Mouse (Mus musculus): ENCODE data around the gene Rnase10.
"Not testable (repeated sequence)": the region's sequence is repeated elsewhere in the genome, so short reads cannot be mapped to it uniquely, and the experiment has no call there.

The Rnase10 gene

DNA sequence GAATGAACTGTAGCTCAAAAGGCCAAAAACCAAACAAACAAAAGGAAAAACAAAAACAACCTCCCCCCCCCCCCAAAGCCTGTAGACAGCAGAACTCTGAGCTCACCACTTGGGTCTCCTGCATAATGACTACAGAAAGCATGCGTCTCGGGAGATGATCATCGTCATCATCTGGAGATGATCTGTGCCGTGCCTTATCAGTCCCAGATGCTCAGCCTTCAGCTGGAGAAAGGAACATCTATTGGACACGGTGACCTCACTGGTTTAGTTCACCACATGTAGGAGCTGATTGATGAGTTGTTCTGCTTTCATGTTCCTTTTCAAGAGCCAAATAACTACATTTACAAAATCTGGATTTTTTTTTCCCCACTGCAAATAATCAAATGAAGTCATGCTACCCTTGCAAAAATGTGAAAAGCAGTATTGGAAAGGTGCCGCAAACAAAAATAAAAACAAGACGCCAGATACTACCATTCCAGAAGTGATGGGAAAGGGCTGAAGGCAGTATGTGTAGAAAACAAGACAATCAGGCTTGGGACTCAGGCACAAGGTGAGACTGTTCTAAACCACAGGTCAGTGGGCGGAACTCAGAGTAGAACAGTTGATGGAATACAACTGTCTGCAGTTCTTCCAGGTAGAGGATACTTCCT lies at the start of gene Rnase10:
Gene Rnase10 (plus strand): TSS at position 600 of the 650 bp plus-strand sequence.
- no peak for DNase-seq (ENCODE audit: low read depth, low spot score)

- DNase-seq (ENCODE audit: low read depth, low spot score): not testable (repeated sequence)
Measured at GRCm38 (mm10) chr14:50958289-50958995, 49.1 kb upstream of the Rnase10 start.

- DNase-seq (ENCODE audit: low read depth, low spot score): no peak
Measured at GRCm38 (mm10) chr14:50968216-50968980, 39.2 kb upstream of the Rnase10 start.

- no peak for DNase-seq (ENCODE audit: low read depth, low spot score)
Measured at GRCm38 (mm10) chr14:50969041-50969440, 38.5 kb upstream of the Rnase10 start.

GRCm38 (mm10) chr14:50969558-50970544 lies 37.7 kb upstream of the Rnase10 start:
- no peak for DNase-seq (ENCODE audit: low read depth, low spot score)

DNA sequence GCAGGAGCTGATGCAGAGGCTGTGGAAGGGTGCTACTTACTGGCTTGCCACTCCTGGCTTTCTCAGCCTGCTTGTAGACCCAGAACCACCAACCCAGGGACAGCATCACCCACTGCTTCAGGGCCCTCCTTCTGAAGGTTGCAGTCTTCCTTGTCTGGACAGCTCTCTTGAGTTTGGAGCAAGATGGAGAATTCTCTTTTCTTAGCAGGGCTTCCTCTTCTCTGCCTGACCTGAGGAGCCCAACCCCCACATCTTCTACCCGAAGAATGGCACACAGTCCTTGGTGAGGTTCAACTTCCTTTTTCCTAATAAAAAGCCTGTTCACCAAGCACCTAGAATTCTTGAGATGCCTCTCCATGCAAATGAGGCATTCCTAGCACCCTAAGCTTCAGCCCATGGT lies 36.7 kb upstream of the Rnase10 start:
- no peak for DNase-seq (ENCODE audit: low read depth, low spot score)

- not testable (repeated sequence) for DNase-seq (ENCODE audit: low read depth, low spot score)
Measured at GRCm38 (mm10) chr14:50973054-50973453, 34.5 kb upstream of the Rnase10 start.

- no peak for DNase-seq (ENCODE audit: low read depth, low spot score)
Measured at GRCm38 (mm10) chr14:50973700-50974099, 33.9 kb upstream of the Rnase10 start.

DNA sequence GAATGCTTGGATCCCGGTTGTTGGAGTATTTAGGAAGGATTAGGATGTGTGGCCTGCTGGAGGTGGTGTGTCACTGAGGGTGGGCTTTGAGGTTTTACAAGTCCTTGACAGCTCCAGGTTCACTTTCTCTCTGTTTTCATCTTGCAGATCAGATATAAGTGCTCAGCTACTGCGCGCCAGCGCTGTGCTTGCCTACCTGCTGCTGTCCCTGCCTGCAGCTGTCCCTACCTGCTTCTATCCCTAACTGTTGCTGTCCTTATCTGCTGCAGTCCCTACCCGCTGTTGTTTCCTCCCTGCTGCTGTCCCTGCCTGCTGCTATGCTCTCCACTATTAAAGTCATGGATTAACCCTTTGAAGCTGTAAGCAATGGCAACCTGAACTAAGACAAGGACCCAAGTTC lies 32.5 kb upstream of the Rnase10 start:
- no peak for DNase-seq (ENCODE audit: low read depth, low spot score)

DNA sequence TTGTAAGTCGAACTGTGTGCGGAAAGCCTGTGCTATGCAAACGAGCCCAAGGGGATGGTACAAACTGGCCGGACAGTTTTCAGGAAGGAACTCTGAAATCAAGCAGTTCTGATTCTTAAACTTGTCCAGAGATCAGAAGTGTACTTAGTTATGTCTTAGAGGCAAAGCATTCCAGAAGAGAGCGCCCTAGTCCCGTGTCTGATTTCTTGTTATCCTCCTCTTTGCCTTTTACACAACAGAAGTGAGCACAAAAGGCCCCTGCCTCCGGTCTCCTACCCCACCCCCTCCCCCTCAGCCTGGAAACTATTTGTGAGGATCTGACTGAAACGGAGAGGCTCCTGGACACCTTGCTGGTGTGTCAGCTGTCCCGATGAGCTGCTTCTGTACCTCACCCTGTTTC lies 30.9 kb upstream of the Rnase10 start:
- DNase-seq (ENCODE audit: low read depth, low spot score): no peak

- not testable (repeated sequence) for DNase-seq (ENCODE audit: low read depth, low spot score)
Measured at GRCm38 (mm10) chr14:50978451-50978850, 29.1 kb upstream of the Rnase10 start.

DNA sequence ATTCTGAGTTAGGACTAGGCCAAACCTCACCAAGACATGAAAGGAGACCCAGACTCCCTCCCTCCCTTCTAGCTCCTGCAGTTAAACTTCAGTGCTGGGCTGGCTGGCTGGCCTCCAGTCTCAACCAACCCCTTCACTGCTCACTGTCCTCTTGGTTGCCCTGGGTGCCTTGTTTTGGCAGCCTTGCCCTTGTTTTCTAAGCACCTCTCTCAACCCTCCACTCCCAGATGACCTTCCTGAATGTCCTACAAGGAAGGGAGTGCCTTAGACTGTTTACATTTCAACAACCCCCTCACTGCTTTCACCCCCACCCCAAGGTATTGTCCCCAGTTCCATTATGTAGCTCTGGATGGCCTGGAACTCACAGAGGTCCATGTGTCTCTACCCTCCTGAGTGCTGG lies 27.9 kb upstream of the Rnase10 start:
- DNase-seq (ENCODE audit: low read depth, low spot score): no peak

- DNase-seq (ENCODE audit: low read depth, low spot score): no peak
Measured at GRCm38 (mm10) chr14:50981207-50981606, 26.3 kb upstream of the Rnase10 start.

- no peak for DNase-seq (ENCODE audit: low read depth, low spot score)
Measured at GRCm38 (mm10) chr14:50981837-50982236, 25.7 kb upstream of the Rnase10 start.

GRCm38 (mm10) chr14:50987668-50988067 lies 19.9 kb upstream of the Rnase10 start:
- DNase-seq (ENCODE audit: low read depth, low spot score): no peak

DNA sequence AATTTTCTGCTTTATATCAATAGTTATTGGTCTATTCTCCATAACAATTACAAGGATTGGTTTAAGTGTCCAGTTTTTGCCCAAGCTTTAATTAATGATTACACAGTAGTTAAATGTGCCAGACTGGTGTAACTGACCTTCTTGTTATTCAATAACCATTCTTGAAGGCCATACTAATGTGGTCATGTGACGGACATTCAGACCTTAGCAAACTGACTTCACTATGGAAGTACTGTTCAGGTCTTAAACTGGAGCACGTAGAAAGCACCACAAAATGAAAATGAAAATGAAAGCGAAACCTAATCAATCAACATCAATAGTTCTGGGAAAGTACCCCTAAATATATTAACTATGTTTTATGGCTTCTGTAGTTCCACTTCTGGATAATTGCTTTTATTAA lies 16.5 kb upstream of the Rnase10 start:
- DNase-seq (ENCODE audit: low read depth, low spot score): no peak

DNA sequence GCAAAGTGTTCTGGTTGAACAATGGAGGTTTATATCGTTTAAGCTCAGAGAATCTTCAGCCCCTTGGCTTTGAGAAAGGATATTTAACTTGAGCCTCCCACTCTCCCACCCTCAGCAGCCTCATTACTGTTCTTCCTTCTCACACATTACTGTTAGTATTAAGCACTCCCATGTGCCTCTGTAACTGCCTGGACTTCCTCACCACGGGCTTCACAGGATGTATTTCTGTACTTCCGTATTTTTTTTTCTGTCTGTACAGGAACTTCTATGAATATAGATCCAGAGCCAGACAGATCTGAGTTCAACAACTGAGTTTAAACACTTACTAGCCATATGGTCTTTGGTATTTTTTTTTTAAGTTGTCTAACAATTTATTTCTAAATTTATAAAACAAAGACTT lies 10.5 kb upstream of the Rnase10 start:
- no peak for DNase-seq (ENCODE audit: low read depth, low spot score)

GRCm38 (mm10) chr14:50997999-50998666 lies 9.4 kb upstream of the Rnase10 start:
- no peak for DNase-seq (ENCODE audit: low read depth, low spot score)

DNA sequence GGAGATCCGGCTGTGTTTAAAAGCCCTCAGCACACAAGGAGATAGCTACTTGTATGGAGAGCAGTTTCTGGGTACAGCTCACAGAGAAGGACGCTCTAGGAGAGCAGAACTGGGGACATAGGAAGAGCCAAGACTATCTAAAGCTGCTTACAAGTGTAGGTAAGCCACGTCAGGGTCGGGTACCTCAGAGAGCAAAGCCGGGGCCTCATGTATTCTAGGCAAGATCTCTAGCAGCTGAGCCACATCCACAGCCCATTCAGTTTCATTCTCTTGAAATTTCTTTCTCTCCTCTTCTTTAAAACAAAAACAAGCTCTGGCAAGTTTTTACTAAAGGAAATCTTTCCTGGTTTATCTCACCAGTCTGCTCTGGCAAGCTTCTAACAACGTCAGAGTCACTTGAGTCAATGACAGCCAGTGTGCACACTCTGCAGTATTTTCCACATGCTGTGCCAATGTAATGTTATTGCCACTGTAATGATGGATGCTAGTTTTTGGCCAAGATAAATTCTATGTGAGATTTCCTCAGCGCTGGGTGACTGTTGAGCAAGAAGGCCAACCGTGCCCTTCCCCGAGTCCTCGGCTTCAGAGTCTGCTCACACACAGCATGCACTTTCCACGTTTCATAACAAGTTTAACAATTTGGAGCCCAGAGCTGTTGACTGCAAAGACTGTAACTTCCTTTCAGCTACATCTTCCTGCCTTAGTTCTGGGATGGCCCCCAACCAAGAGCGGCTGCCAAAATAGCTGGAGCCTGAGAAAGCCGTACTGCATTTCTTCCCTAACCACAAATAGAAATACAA lies 563 bp downstream of the Rnase10 start:
- no peak for DNase-seq (ENCODE audit: low read depth, low spot score)

DNA sequence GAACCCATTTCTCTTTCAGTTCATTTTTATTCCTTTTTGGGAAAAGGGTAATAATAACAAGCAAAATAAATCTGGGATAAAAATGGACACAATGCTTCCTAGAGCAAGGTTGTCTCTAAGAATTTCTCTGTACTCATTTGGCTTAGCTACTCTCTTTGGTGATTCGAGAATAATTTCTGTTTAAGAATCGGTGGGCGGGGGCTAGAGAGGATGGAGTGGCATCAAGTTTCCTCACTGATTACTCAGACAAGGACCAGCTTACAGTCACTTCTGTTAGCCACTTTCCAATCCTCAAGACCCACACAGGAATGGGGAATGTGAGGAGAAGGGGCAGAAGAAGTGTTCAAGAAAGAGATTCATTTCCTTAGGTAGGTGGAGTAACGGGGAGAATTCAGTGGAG lies 1.2 kb downstream of the Rnase10 start:
- no peak for DNase-seq (ENCODE audit: low read depth, low spot score)

Data from retina, adult 2 months (tissue).